Mouse (Mus musculus) megakaryocyte, embryonic 14.5 days (primary cell): ENCODE measurements around the gene Fads2.

Experiments
- FLI1 ChIP-seq: IDR thresholded peaks from 2 replicates; pipeline ENCODE4 v1.6.1; 2012; ENCODE audit warnings: low read length, inconsistent platforms, mixed read lengths
- GATA1 ChIP-seq: IDR thresholded peaks from 3 replicates; pipeline ENCODE4 v1.6.1; 2012; ENCODE audit warnings: mixed read lengths, low read length, inconsistent platforms, borderline replicate concordance

- TF ChIP-seq GATA1 (no peak), FLI1 (no peak)
Observed at GRCm38 (mm10) chr19:10062862-10063261, 38.7 kb downstream of the Fads2 start.
